Mouse (Mus musculus) left cerebral cortex, adult 2 months (tissue): ENCODE measurements around the gene Aldh8a1. TPM values are rescaled to one million over a fixed set of nuclear protein-coding genes. Genes with fewer than 3 reads are reported as not detected.
A peak's percentile ranks its signal among the peaks of the same experiment; 100 is the strongest.

Experiments
- DNase-seq, 2 experiments: peaks; one replicate each; pipeline ENCODE4 v3.0.0; 2021 to 2022; ENCODE audit warnings: low spot score in 2 of 2, mixed read lengths in 1 of 2; ENCODE audit errors: extremely low spot score in 1 of 2
- H3K27ac ChIP-seq: fragments of 200-600 bp; 2 replicates; pipeline ENCODE4 v1.8.1; 2022
- H3K4me3 ChIP-seq: fragments of 200-600 bp; 2 replicates; pipeline ENCODE4 v1.8.1; 2022
- CTCF ChIP-seq: fragments of 200-600 bp; IDR thresholded peaks from 2 replicates; pipeline ENCODE4 v1.8.1; 2022; ENCODE audit warnings: antibody characterized with exemption, mild to moderate bottlenecking, moderate library complexity
- intact Hi-C: fragments of 180-260 bp; cut with DNase I; formaldehyde crosslinking; loops from one replicate; pipeline ENCODE4 v1.15.1; 2025
- total RNA-seq, 2 experiments: library from RNA; stranded (reverse); gene quantifications; 2 replicates each; pipeline ENCODE4 v1.2.3; 2021

Aldh8a1 gene
- total RNA-seq, 2 experiments from 2014 or later, result 0.14 to 0.40 TPM

GRCm38 (mm10) chr10:21439268-21439667, 62.2 kb downstream of the Aldh8a1 start:
- TF ChIP-seq CTCF, result no peak
- DNase-seq, result no peak
- no peak overlapping the region for H3K4me3 ChIP-seq

GRCm38 (mm10) chr10:21441020-21441419, 63.9 kb downstream of the Aldh8a1 start:
- no peak for TF ChIP-seq CTCF
- DNase-seq, result no peak
- intact Hi-C loops, result no loop called here
- H3K4me3 ChIP-seq, result no peak overlapping the region
- no peak overlapping the region for H3K27ac ChIP-seq

More at GRCm38 (mm10) chr10:21439268-21439667, 62.2 kb downstream of the Aldh8a1 start:
- H3K27ac ChIP-seq, result no peak overlapping the region
- intact Hi-C loops, result no loop called here

- intact Hi-C loops, result no loop called here
Observed at GRCm38 (mm10) chr10:21441690-21442089, 64.6 kb downstream of the Aldh8a1 start.

GRCm38 (mm10) chr10:21443646-21444324, 66.7 kb downstream of the Aldh8a1 start:
- DNase-seq, result peak; percentile 24 to 36
- no peak overlapping the region for H3K4me3 ChIP-seq
- intact Hi-C loops, result no loop called here
- TF ChIP-seq CTCF, result no peak
- H3K27ac ChIP-seq, result peak overlapping the region; percentile 74

More at GRCm38 (mm10) chr10:21441690-21442089, 64.6 kb downstream of the Aldh8a1 start:
- no peak for TF ChIP-seq CTCF
- Histone ChIP-seq H3K4me3 (no peak overlapping the region), H3K27ac (no peak overlapping the region)
- no peak for DNase-seq

GRCm38 (mm10) chr10:21444410-21444809, 67.3 kb downstream of the Aldh8a1 start:
- intact Hi-C loops, result no loop called here
- no peak for TF ChIP-seq CTCF
- DNase-seq, result no peak

More at GRCm38 (mm10) chr10:21444410-21444809, 67.3 kb downstream of the Aldh8a1 start:
- H3K4me3 ChIP-seq, result no peak overlapping the region
- peak overlapping the region; percentile 74 for H3K27ac ChIP-seq

Other genes with a start within 250 kb of the Aldh8a1 start
- gene Myb, start 216.3 kb upstream of the Aldh8a1 start, total RNA-seq, result under 1 TPM; 0.23 to 0.25 TPM
- gene Hbs1l, start 81.3 kb upstream of the Aldh8a1 start, total RNA-seq, result 10 to 100 TPM; 66.3 to 70.9 TPM
- gene 1700020N01Rik, start 215.9 kb downstream of the Aldh8a1 start, total RNA-seq, result not detected